Mouse (Mus musculus) spleen, embryonic (tissue): ENCODE data around the gene Prr32.

Experiments used
- CTCF ChIA-PET: fragments of 350-600 bp; sonication (Branson Sonifier 250); formaldehyde crosslinking; loops from one replicate; lab custom pipeline; 2022; lab: Charles Lee

The Prr32 gene

GRCm38 (mm10) chrX:45090604-45091003, at the start of gene Prr32:
TSS of gene Prr32 (plus strand) at chrX:45090904.
- CTCF ChIA-PET: no interaction called here
